Mouse (Mus musculus) cerebellum, adult 2 months (tissue): ENCODE results near the gene Olfr616.

Experiments used
- CTCF ChIP-seq: fragments of 200-500 bp; IDR thresholded peaks from 2 replicates; pipeline ENCODE4 v1.5.1; 2011; ENCODE audit warnings: low read depth, mild to moderate bottlenecking, control low read depth, low read length, moderate library complexity, borderline replicate concordance; ENCODE audit not compliant: insufficient read depth
- POLR2A ChIP-seq: fragments of 200-500 bp; IDR thresholded peaks from 2 replicates; pipeline ENCODE4 v1.6.1; 2011; ENCODE audit warnings: low read length, control low read depth, borderline replicate concordance; ENCODE audit not compliant: insufficient read depth

DNA sequence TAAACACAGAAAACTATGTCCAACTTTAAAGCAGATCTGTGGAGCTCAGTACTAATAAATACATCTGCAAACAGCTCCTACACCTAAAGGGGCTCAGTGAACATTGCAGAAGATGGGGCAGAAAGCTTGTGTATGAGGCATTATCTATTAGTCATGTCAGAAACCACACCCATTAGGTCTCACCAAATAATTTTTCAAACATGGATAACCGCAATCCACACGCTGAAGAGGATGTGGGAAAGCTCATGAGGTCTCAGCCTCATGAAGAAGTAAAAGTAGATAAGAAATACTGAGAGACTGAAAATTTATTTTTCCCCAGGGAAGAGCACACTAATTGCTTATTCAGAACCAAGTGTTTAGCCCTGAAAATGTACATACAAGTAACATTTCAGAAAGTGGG, 38.5 kb upstream of the Olfr616 start:
- TF ChIP-seq CTCF (no peak), POLR2A (no peak)
